Mouse (Mus musculus): ENCODE measurements at regions not wholly inside any gene's neighbourhood (a gene's known extent, or its start where the extent isn't known, plus 50 kb on each side); places are given as distances from the start of the nearest gene placed in this dataset.
A peak's percentile ranks its signal among the peaks of the same experiment; 100 is the strongest.

DNA sequence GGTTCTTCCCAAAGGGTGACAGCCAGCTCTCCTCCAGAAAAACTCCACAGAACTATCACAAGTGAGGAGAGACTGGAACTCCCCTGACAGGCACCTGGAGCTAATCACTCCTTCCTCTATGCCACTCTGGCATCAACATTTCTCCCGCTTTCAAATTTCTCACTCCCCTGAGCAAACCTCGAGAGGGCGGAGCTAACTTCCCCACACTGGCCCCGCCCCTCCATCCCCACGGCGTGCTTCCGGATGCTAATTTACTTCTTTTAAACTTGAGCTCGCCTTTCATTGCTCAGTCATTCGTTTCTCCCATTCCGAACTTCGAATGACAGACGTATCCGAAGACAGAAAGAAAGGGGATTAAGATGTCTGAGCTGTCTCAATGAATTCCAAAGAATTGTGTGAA lies 87.8 kb upstream of the Ado start:
- peak; percentile 77 for ATAC-seq (ENCODE audit: extremely low read depth, insufficient number of reproducible peaks, low FRiP score, poor library complexity, severe bottlenecking)

DNA sequence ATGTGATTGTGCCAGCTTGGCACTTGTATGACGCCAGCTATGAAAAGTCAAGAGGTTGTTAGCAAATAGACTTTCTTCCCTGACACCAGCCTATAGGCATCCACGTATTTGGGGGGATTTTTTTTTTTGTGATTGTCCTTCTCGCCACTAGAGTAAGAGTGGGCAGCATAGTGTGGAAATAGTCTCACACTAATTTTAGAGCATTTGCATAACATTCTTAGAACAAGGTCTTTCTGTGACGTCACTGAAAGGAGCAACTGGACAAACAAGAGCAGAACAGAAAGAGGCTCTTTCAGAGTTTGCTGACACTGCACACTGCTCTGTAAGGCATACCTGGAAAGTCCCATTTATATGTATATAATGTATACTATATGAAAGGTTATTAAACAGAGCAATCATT lies 86.0 kb upstream of the Ado start:
- 0 out of 2 replicates have a peak, but pooled peaks have one; percentile 14 for ATAC-seq (ENCODE audit: extremely low read depth, insufficient number of reproducible peaks, low FRiP score, poor library complexity, severe bottlenecking)

DNA sequence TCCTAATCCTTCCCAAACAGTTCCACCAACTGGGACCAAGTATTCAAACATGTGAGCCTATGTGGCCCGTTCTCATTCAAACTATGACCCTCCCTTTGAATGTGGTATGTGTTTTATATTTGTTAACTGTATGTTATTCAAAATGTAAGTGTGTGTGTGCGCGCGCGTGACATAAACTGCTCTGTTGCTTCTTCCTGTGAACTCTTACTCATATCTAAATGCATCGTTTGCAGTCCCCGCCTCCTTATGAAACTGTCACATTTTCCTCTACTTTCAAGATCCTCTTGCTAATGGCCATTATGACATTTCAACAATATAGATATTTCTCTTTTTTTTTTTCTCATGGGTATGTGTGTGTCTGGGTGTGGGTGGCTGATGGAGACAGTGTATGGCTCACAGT lies 84.3 kb upstream of the Ado start:
- peak; percentile 21; the same call in 1 of the 2 replicates for ATAC-seq (ENCODE audit: extremely low read depth, insufficient number of reproducible peaks, low FRiP score, poor library complexity, severe bottlenecking)

GRCm38 (mm10) chr10:67623338-67623737 lies 74.6 kb upstream of the Ado start:
- no peak for ATAC-seq (ENCODE audit: extremely low read depth, insufficient number of reproducible peaks, low FRiP score, poor library complexity, severe bottlenecking)

GRCm38 (mm10) chr10:67620018-67620417 lies 71.3 kb upstream of the Ado start:
- peak; percentile 86 for ATAC-seq (ENCODE audit: extremely low read depth, insufficient number of reproducible peaks, low FRiP score, poor library complexity, severe bottlenecking)

DNA sequence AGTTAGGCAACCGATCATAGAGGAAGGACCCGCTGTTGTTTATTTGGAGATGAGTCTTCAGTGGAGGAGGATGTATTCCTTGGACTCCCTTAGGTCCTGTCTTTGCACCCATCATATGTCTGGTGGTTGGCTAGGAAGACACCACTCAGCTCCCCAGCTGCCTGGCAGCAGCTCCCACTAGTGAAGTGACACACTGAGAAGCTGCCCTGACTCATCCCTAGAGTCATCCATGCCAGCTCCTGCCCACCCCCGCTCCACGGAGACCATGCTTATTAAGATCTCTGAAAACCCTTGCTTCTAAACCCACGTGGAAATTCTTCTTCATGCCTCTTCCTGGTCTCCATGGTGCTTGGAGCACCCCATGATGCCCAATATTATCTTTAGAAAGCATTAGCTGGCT lies 69.4 kb upstream of the Ado start:
- no peak for ATAC-seq (ENCODE audit: extremely low read depth, insufficient number of reproducible peaks, low FRiP score, poor library complexity, severe bottlenecking)

- no peak for ATAC-seq (ENCODE audit: extremely low read depth, insufficient number of reproducible peaks, low FRiP score, poor library complexity, severe bottlenecking)
Measured at GRCm38 (mm10) chr10:67615016-67615415, 66.3 kb upstream of the Ado start.

- ATAC-seq (ENCODE audit: extremely low read depth, insufficient number of reproducible peaks, low FRiP score, poor library complexity, severe bottlenecking): peak; percentile 59
Measured at GRCm38 (mm10) chr10:67610689-67611088, 61.9 kb upstream of the Ado start.

- ATAC-seq (ENCODE audit: extremely low read depth, insufficient number of reproducible peaks, low FRiP score, poor library complexity, severe bottlenecking): no peak
Measured at GRCm38 (mm10) chr10:67608033-67608432, 59.3 kb upstream of the Ado start.

DNA sequence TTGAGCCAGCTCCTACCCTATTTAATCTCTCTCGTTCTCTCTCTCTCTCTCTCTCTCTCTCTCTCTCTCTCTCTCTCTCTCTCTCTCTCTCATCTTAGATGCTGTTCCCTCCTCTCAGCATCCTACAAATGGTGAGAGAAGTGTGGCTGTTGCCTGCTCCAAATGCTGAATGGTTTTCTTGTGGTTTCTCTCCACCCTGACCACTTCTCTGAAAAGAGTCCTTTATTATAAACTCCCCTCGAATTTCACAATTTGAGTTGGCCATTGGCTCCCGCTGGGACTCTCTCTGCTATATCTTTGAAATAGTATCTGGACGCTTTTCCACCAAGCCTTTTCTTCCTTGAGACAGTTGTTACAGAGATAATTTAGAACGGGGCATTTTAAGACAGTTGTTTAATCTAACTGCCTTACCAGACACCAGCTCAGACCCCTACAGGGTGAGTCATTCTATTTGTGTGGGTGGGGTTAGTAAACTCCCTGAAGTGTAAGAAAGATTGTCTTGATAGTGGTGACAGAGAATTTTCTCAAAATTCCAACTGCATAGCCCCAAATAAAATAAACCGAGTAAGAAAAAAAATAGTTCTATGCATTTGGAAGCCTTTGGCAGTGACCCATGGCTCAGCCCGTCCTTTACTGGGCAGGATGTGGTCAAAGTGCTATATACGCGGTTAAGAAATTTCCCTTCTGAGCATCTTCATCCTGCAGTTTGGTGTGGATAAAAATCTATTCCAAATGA lies 58.7 kb upstream of the Ado start:
- ATAC-seq (ENCODE audit: extremely low read depth, insufficient number of reproducible peaks, low FRiP score, poor library complexity, severe bottlenecking): no peak

DNA sequence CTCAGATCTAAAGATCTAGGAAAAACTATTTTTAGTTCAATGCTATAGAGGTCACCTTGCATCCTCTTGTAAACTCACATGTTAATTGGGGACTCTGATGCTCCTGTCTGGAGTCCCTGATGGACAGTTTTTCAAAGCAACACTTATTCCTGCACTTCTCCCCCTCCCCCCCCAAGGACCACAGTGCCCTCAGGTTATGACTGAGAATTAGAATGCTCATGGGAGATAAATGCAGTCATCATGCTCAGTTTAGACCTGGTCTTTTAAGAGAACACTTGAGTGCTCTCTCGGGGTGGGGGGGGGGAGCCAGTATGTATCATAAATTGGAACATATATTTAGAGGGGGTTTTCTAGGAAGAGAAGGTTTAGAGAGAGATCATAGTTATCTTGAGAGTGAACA lies 58.0 kb upstream of the Ado start:
- no peak for ATAC-seq (ENCODE audit: extremely low read depth, insufficient number of reproducible peaks, low FRiP score, poor library complexity, severe bottlenecking)

- ATAC-seq (ENCODE audit: extremely low read depth, insufficient number of reproducible peaks, low FRiP score, poor library complexity, severe bottlenecking): no peak
Measured at GRCm38 (mm10) chr10:67599390-67599789, 50.6 kb upstream of the Ado start.

DNA sequence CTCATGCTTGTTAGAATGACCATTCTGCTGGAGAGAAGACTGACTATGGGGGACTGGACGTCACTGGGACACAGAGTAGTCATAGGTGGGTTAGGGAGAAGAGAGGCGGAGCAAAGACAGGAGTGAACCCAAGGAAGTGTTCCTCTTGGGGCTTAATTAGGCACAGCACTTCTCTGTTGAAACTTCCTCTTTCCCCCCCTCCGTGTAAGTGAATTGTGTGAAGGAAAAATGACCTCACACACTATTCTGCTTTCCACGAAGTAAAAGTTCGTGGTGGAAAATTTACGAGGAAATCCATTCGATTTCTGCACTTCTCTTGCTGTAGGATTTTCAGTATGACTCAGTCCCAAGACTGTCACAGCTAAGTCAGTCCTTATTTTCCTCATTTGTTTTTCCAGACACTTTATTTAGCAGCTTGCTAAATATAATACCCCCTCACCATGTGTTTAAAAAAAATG lies 49.9 kb upstream of the Ado start:
- ATAC-seq (ENCODE audit: extremely low read depth, insufficient number of reproducible peaks, low FRiP score, poor library complexity, severe bottlenecking): peak; percentile 87
